Mouse (Mus musculus): Measurements from ENCODE around the gene Lad1. TPM values are rescaled to one million over a fixed set of nuclear protein-coding genes. Genes with fewer than 3 reads are reported as not detected.

Gene Lad1
- polyA plus RNA-seq, 1 experiment from 2014 or later, result 1.3 TPM

DNA sequence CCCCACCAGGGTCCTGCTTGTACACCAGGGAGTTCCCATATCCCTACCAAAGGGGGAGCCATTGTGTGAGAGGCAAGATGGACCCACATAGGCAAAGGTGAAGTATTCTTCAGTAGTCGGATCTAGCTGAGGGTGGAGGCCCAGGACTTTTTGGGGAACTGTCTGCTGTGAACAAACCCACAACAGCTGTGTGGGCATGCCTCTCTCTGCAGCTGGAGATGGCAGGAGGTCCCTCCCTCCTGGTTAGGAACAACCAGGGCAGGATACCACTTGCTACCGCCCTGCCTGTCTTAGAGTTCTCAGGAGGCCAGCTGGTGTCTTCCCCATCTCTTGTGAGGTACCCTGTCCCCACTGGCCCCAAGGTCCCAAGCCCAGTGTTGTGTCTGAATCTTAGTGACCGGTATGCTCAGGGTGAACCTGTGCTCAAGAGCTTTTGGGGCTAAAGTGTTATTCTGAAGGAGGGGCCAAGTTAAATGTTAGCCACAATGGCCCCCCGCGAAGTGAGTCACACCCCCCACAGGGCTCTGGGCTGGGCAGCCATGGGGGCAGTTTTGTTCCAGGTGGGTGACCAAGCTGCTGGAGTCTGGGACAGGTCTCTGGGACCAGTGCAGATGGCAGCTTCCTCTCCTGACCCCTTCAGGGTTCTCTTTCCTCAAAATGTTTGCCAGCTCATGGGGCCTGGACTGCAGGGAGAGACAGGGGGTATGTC lies 4.6 kb upstream of the Lad1 start:
- Histone ChIP-seq H3K27me3 (ENCODE audit: control insufficient read depth, insufficient read depth, low read length) (peaks cover 18% of the 10 kb centered on the region), H3K9me3 (ENCODE audit: control insufficient read depth, low read length) (no peaks in the 10 kb centered on the region), H3K4me2 (ENCODE audit: low read depth) (no peak overlapping the region), H3K36me3 (ENCODE audit: control insufficient read depth, insufficient read depth, low read length) (no peaks in the 10 kb centered on the region), H3K9ac (ENCODE audit: low read length) (no peak overlapping the region), H3K4me3 (ENCODE audit: low read depth, low read length) (no peak overlapping the region), H3K27ac (ENCODE audit: low read depth, low read length) (no peak overlapping the region), H3K4me1 (ENCODE audit: control insufficient read depth, insufficient read depth, low read length) (no peaks in the 10 kb centered on the region)
- no peak for ATAC-seq (ENCODE audit: insufficient read depth, low FRiP score, low TSS enrichment)
- WGBS, result 80% methylated on average over 5 of the region's 5 CpGs
- DNase-seq (ENCODE audit: low spot score), result no peak

DNA sequence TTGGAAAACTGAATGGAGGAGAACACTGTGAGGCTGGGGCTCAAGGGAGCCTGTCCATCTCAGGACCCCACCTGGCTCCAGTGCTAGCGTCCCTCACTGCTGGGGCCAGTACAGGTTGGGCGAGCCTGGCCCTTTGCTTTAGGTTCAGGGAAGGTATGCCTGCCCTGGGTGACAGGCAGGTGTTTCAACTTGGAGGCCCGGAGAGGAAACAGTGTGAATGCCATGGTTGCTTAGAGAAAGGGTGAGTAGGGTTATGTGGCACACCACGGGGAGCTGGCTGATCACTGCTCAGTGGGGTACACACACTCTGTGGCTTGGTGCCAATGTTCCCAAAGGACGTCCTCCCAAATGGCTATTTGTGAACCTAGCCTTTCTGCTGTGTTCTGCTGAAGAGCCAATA lies 3.9 kb upstream of the Lad1 start:
- whole genome bisulfite sequencing, result 90% methylated on average over 5 of the region's 5 CpGs
- H3K9me3 ChIP-seq (ENCODE audit: control insufficient read depth, low read length), result no peaks in the 10 kb centered on the region
- H3K4me2 ChIP-seq (ENCODE audit: low read depth), result no peak overlapping the region
- no peak for ATAC-seq (ENCODE audit: insufficient read depth, low FRiP score, low TSS enrichment)
- no peak for DNase-seq (ENCODE audit: low spot score)
- peaks cover 25% of the 10 kb centered on the region for H3K27me3 ChIP-seq (ENCODE audit: control insufficient read depth, insufficient read depth, low read length)
- no peaks in the 10 kb centered on the region for H3K36me3 ChIP-seq (ENCODE audit: control insufficient read depth, insufficient read depth, low read length)
- H3K9ac ChIP-seq (ENCODE audit: low read length), result no peak overlapping the region
- no peak overlapping the region for H3K27ac ChIP-seq (ENCODE audit: low read depth, low read length)
- H3K4me3 ChIP-seq (ENCODE audit: low read depth, low read length), result no peak overlapping the region
- no peaks in the 10 kb centered on the region for H3K4me1 ChIP-seq (ENCODE audit: control insufficient read depth, insufficient read depth, low read length)

- no peak for ATAC-seq (ENCODE audit: insufficient read depth, low FRiP score, low TSS enrichment)
- WGBS, result 69% methylated on average over 4 of the region's 4 CpGs
- Histone ChIP-seq H3K9ac (ENCODE audit: low read length) (no peak overlapping the region), H3K27me3 (ENCODE audit: control insufficient read depth, insufficient read depth, low read length) (peaks cover 32% of the 10 kb centered on the region), H3K4me1 (ENCODE audit: control insufficient read depth, insufficient read depth, low read length) (no peaks in the 10 kb centered on the region), H3K36me3 (ENCODE audit: control insufficient read depth, insufficient read depth, low read length) (no peaks in the 10 kb centered on the region), H3K4me2 (ENCODE audit: low read depth) (no peak overlapping the region), H3K27ac (ENCODE audit: low read depth, low read length) (no peak overlapping the region), H3K9me3 (ENCODE audit: control insufficient read depth, low read length) (no peaks in the 10 kb centered on the region), H3K4me3 (ENCODE audit: low read depth, low read length) (no peak overlapping the region)
- DNase-seq (ENCODE audit: low spot score), result no peak
Measured at GRCm38 (mm10) chr1:135817595-135817994, 803 bp upstream of the Lad1 start.

- Histone ChIP-seq H3K4me2 (ENCODE audit: low read depth) (no peak overlapping the region), H3K4me1 (ENCODE audit: control insufficient read depth, insufficient read depth, low read length) (no peaks in the 10 kb centered on the region), H3K36me3 (ENCODE audit: control insufficient read depth, insufficient read depth, low read length) (no peaks in the 10 kb centered on the region), H3K27me3 (ENCODE audit: control insufficient read depth, insufficient read depth, low read length) (peaks cover 32% of the 10 kb centered on the region), H3K4me3 (ENCODE audit: low read depth, low read length) (no peak overlapping the region), H3K9me3 (ENCODE audit: control insufficient read depth, low read length) (no peaks in the 10 kb centered on the region), H3K9ac (ENCODE audit: low read length) (no peak overlapping the region), H3K27ac (ENCODE audit: low read depth, low read length) (no peak overlapping the region)
- WGBS, result 81% methylated on average over 10 of the region's 10 CpGs
- ATAC-seq (ENCODE audit: insufficient read depth, low FRiP score, low TSS enrichment) (no peak), DNase-seq (ENCODE audit: low spot score) (no peak)
Measured at GRCm38 (mm10) chr1:135820071-135820470, 1.7 kb downstream of the Lad1 start.

- DNase-seq (ENCODE audit: low spot score) (no peak), ATAC-seq (ENCODE audit: insufficient read depth, low FRiP score, low TSS enrichment) (no peak)
- Histone ChIP-seq H3K27ac (ENCODE audit: low read depth, low read length) (no peak overlapping the region), H3K27me3 (ENCODE audit: control insufficient read depth, insufficient read depth, low read length) (peaks cover 32% of the 10 kb centered on the region), H3K4me2 (ENCODE audit: low read depth) (no peak overlapping the region), H3K9ac (ENCODE audit: low read length) (no peak overlapping the region), H3K4me3 (ENCODE audit: low read depth, low read length) (no peak overlapping the region), H3K36me3 (ENCODE audit: control insufficient read depth, insufficient read depth, low read length) (no peaks in the 10 kb centered on the region), H3K4me1 (ENCODE audit: control insufficient read depth, insufficient read depth, low read length) (no peaks in the 10 kb centered on the region), H3K9me3 (ENCODE audit: control insufficient read depth, low read length) (no peaks in the 10 kb centered on the region)
- WGBS, result 65% methylated on average over 16 of the region's 16 CpGs
Measured at GRCm38 (mm10) chr1:135820736-135821364, 2.5 kb downstream of the Lad1 start.

GRCm38 (mm10) chr1:135821780-135822179 lies 3.4 kb downstream of the Lad1 start:
- ATAC-seq (ENCODE audit: insufficient read depth, low FRiP score, low TSS enrichment) (no peak), DNase-seq (ENCODE audit: low spot score) (no peak)
- Histone ChIP-seq H3K27ac (ENCODE audit: low read depth, low read length) (no peak overlapping the region), H3K27me3 (ENCODE audit: control insufficient read depth, insufficient read depth, low read length) (peaks cover 31% of the 10 kb centered on the region), H3K36me3 (ENCODE audit: control insufficient read depth, insufficient read depth, low read length) (no peaks in the 10 kb centered on the region), H3K4me1 (ENCODE audit: control insufficient read depth, insufficient read depth, low read length) (no peaks in the 10 kb centered on the region), H3K9ac (ENCODE audit: low read length) (no peak overlapping the region), H3K9me3 (ENCODE audit: control insufficient read depth, low read length) (no peaks in the 10 kb centered on the region), H3K4me3 (ENCODE audit: low read depth, low read length) (no peak overlapping the region), H3K4me2 (ENCODE audit: low read depth) (no peak overlapping the region)
- WGBS, result 77% methylated on average over 7 of the region's 7 CpGs

DNA sequence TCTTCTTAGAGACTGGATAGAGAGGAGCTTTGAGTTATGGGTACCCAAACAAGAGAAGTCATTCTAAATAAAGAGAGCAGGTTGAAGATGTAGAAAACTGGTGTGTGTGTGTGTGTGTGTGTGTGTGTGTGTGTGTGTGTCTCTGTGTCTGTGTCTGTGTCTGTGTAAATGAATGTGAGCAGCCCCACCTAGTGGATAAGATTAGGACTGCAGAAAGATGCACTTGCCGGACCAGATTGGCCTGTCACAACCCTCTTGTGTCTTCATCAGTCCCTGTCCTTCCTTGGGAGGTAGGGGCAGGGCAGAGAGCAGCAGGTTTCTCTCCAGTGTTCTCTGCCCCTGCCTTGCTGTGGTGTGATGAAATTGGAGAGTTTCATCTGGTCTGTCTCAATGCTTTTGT lies 10.5 kb downstream of the Lad1 start:
- no peaks in the 10 kb centered on the region for H3K9me3 ChIP-seq (ENCODE audit: control insufficient read depth, low read length)
- 28% methylated on average over 1 of the region's 1 CpGs for WGBS
- H3K9ac ChIP-seq (ENCODE audit: low read length), result no peak overlapping the region
- no peaks in the 10 kb centered on the region for H3K27me3 ChIP-seq (ENCODE audit: control insufficient read depth, insufficient read depth, low read length)
- H3K4me3 ChIP-seq (ENCODE audit: low read depth, low read length), result no peak overlapping the region
- no peaks in the 10 kb centered on the region for H3K4me1 ChIP-seq (ENCODE audit: control insufficient read depth, insufficient read depth, low read length)
- no peak overlapping the region for H3K4me2 ChIP-seq (ENCODE audit: low read depth)
- no peak for DNase-seq (ENCODE audit: low spot score)
- no peaks in the 10 kb centered on the region for H3K36me3 ChIP-seq (ENCODE audit: control insufficient read depth, insufficient read depth, low read length)
- ATAC-seq (ENCODE audit: insufficient read depth, low FRiP score, low TSS enrichment), result no peak
- no peak overlapping the region for H3K27ac ChIP-seq (ENCODE audit: low read depth, low read length)

DNA sequence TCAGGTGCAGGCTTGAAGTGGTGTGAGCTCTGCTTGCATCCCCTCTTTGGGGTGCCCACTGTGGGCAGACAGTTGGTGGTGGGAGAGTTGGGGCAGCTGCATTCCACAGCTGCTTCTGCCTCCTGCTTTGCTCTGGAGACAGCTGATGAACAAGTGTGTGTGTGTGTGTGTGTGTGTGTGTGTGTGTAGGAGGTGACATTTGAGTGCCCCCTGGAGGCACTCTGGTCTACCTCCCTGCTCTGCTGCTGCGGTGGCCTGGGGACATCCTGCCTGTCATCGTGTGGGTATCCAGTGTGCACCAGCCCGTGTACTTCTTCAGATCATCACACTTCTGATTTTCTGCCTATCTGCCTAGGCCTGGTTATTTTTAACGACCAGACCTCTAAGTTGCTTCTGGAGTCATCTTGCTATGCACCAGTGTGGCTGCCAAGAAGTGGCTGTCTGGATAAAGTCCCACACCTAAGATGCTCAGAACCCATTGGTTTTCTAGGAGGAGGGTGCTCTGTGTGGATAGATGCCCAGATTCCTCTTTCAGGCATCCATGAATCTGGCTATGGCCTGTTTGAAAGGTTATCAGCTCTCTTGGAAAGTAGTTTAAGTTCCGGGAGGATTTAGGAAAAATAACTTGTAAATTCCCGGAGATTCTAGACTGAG lies 15.9 kb downstream of the Lad1 start:
- H3K27me3 ChIP-seq (ENCODE audit: control insufficient read depth, insufficient read depth, low read length), result no peaks in the 10 kb centered on the region
- H3K9me3 ChIP-seq (ENCODE audit: control insufficient read depth, low read length), result no peaks in the 10 kb centered on the region
- H3K4me2 ChIP-seq (ENCODE audit: low read depth), result no peak overlapping the region
- DNase-seq (ENCODE audit: low spot score), result no peak
- H3K36me3 ChIP-seq (ENCODE audit: control insufficient read depth, insufficient read depth, low read length), result no peaks in the 10 kb centered on the region
- ATAC-seq (ENCODE audit: insufficient read depth, low FRiP score, low TSS enrichment), result no peak
- no peak overlapping the region for H3K27ac ChIP-seq (ENCODE audit: low read depth, low read length)
- 81% methylated on average over 6 of the region's 6 CpGs for WGBS
- no peak overlapping the region for H3K4me3 ChIP-seq (ENCODE audit: low read depth, low read length)
- no peaks in the 10 kb centered on the region for H3K4me1 ChIP-seq (ENCODE audit: control insufficient read depth, insufficient read depth, low read length)
- no peak overlapping the region for H3K9ac ChIP-seq (ENCODE audit: low read length)

DNA sequence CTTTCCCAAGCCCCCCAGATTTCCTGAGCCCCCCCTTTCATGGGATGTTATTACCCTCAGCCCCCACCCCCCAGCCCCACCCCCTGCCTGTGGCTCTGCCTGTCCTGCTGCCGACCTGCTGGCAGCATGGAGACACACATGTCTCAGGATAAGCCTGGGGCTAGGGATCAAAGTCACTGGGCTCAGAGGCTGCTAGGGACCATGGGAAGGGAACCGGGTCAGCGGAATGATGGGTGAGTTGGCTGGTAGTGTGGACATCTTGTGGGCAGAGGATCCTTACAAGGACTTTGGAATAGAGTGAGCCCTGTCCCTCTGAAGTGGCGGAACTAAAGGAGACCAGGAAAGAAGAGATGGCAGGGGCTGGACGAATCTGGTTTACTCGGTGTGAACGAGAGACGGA lies 16.6 kb downstream of the Lad1 start:
- Histone ChIP-seq H3K4me3 (ENCODE audit: low read depth, low read length) (no peak overlapping the region), H3K36me3 (ENCODE audit: control insufficient read depth, insufficient read depth, low read length) (no peaks in the 10 kb centered on the region), H3K9ac (ENCODE audit: low read length) (no peak overlapping the region), H3K4me1 (ENCODE audit: control insufficient read depth, insufficient read depth, low read length) (no peaks in the 10 kb centered on the region), H3K9me3 (ENCODE audit: control insufficient read depth, low read length) (no peaks in the 10 kb centered on the region), H3K27me3 (ENCODE audit: control insufficient read depth, insufficient read depth, low read length) (no peaks in the 10 kb centered on the region), H3K4me2 (ENCODE audit: low read depth) (no peak overlapping the region), H3K27ac (ENCODE audit: low read depth, low read length) (no peak overlapping the region)
- DNase-seq (ENCODE audit: low spot score) (no peak), ATAC-seq (ENCODE audit: insufficient read depth, low FRiP score, low TSS enrichment) (no peak)
- WGBS, result 77% methylated on average over 8 of the region's 8 CpGs
